ENCODE assay signal across 8 mouse cellular contexts in genomic region chr15:83042655-83043361, GRCm38 (mm10). TPM values are rescaled to one million over a fixed set of nuclear protein-coding genes. Genes with fewer than 3 reads are reported as not detected.
DNase-seq lines count a peak whose midpoint lies in the region; ATAC-seq lines count a peak whose summit lies in the region.

No protein-coding gene starts in this region.

- no peak for ATAC-seq in neural tube, embryonic 11.5 days (ENCODE audit: insufficient read depth, low FRiP score, low TSS enrichment)
- ATAC-seq in embryonic facial prominence, embryonic 13.5 days (ENCODE audit: insufficient number of reproducible peaks, insufficient read depth, low FRiP score, low TSS enrichment, low read depth): no peak

- H3K27ac ChIP-seq in neural tube, embryonic 11.5 days (ENCODE audit: low read depth, low read length): no peak overlapping the region
- H3K27ac ChIP-seq in embryonic facial prominence, embryonic 13.5 days: peak overlapping the region; percentile 30

- no peaks in the 10 kb centered on the region for H3K36me3 ChIP-seq in neural tube, embryonic 11.5 days (ENCODE audit: control insufficient read depth, insufficient read depth, low read length)
- no peaks in the 10 kb centered on the region for H3K36me3 ChIP-seq in embryonic facial prominence, embryonic 13.5 days

- H3K27me3 ChIP-seq in neural tube, embryonic 11.5 days (ENCODE audit: control insufficient read depth, insufficient read depth, low read length): 0 out of 2 replicates have a peak, but pooled peaks cover 2% of the 10 kb centered on the region
- H3K27me3 ChIP-seq in embryonic facial prominence, embryonic 13.5 days: no peaks in the 10 kb centered on the region

- peaks cover 6% of the 10 kb centered on the region for H3K4me1 ChIP-seq in neural tube, embryonic 11.5 days (ENCODE audit: control insufficient read depth, insufficient read depth, low read length)
- H3K4me1 ChIP-seq in embryonic facial prominence, embryonic 13.5 days: peaks cover 59% of the 10 kb centered on the region

- H3K9me3 ChIP-seq in neural tube, embryonic 11.5 days (ENCODE audit: control insufficient read depth, low read length): no peaks in the 10 kb centered on the region
- H3K9me3 ChIP-seq in embryonic facial prominence, embryonic 13.5 days: no peaks in the 10 kb centered on the region

- WGBS in neural tube, embryonic 11.5 days: 10% methylated on average over 6 of the region's 6 CpGs
- WGBS in embryonic facial prominence, embryonic 13.5 days: 3% methylated on average over 6 of the region's 6 CpGs

- no peak overlapping the region for H3K9ac ChIP-seq in neural tube, embryonic 11.5 days (ENCODE audit: low read length)
- H3K9ac ChIP-seq in embryonic facial prominence, embryonic 13.5 days: 0 out of 2 replicates have a peak overlapping the region, but pooled peaks have one; percentile 17

- peak; percentile 48 for DNase-seq in neural tube, embryonic 11.5 days (ENCODE audit: low spot score)
- no peak for DNase-seq in neural tube, embryonic 10.5 days (ENCODE audit: extremely low spot score, low spot score)
- peak; percentile 60 to 70 for DNase-seq in layer of hippocampus, postnatal 14 days (ENCODE audit: low spot score in 2 of 2)
- peak; percentile 55 for DNase-seq in telencephalon, adult 2 months (ENCODE audit: low read depth, low spot score)
- DNase-seq in urinary bladder, adult 18-20 months (ENCODE audit: low spot score in 2 of 2): no peak
- DNase-seq in spleen, adult 18-20 months: no peak
- no peak for DNase-seq in spleen, postnatal 14 days (ENCODE audit: low spot score in 2 of 2)

- no peak overlapping the region for H3K4me3 ChIP-seq in neural tube, embryonic 11.5 days (ENCODE audit: low read depth, low read length)
- H3K4me3 ChIP-seq in embryonic facial prominence, embryonic 13.5 days: peak overlapping the region; percentile 5; the same call in 1 of the 2 replicates

- no peak overlapping the region for H3K4me2 ChIP-seq in neural tube, embryonic 11.5 days (ENCODE audit: low read depth)
- H3K4me2 ChIP-seq in embryonic facial prominence, embryonic 13.5 days: peak overlapping the region; percentile 43

RNA-seq across cellular contexts. Expression of gene Nfam1, which starts 9.7 kb away (rescaled TPM):
- polyA plus RNA-seq in neural tube, embryonic 11.5 days (2014; fragmentation: Nextera tagmentation; extraction: Ambion mirVana): 3.0 and 3.7 TPM in 2 replicates
- 3.6 and 3.7 TPM in 2 replicates for polyA plus RNA-seq in embryonic facial prominence, embryonic 13.5 days (2015; fragmentation: Nextera tagmentation; extraction: Ambion mirVana)
- total RNA-seq in layer of hippocampus, postnatal 14 days (2021): 1 to 10 TPM; 2.3 to 2.4 TPM

RNA-seq across cellular contexts. Expression of gene Serhl, which starts 46.5 kb away (rescaled TPM):
- 40.3 and 45.1 TPM in 2 replicates for polyA plus RNA-seq in neural tube, embryonic 11.5 days (2014; fragmentation: Nextera tagmentation; extraction: Ambion mirVana)
- 60.9 and 68.9 TPM in 2 replicates for polyA plus RNA-seq in embryonic facial prominence, embryonic 13.5 days (2015; fragmentation: Nextera tagmentation; extraction: Ambion mirVana)
- 10 to 100 TPM in 1 of 2 experiments, 1 to 10 TPM in 1; 9.0 to 15.0 TPM for total RNA-seq in layer of hippocampus, postnatal 14 days (2021)

RNA-seq across cellular contexts. Expression of gene Tcf20, which starts 55.1 kb away (rescaled TPM):
- 12.4 TPM in 2 replicates for polyA plus RNA-seq in neural tube, embryonic 11.5 days (2014; fragmentation: Nextera tagmentation; extraction: Ambion mirVana)
- polyA plus RNA-seq in embryonic facial prominence, embryonic 13.5 days (2015; fragmentation: Nextera tagmentation; extraction: Ambion mirVana): 15.2 and 15.8 TPM in 2 replicates
- 100 to 1,000 TPM; 155 to 157 TPM for total RNA-seq in layer of hippocampus, postnatal 14 days (2021)

Comparison
In these comparisons a context has a peak if more than half of its experiments do, and no peak if none do; other contexts are left out.
1. DNase-seq: peak in neural tube, embryonic 11.5 days (single experiment), layer of hippocampus, postnatal 14 days (2 of 2) and telencephalon, adult 2 months (single experiment); none in neural tube, embryonic 10.5 days (single experiment), urinary bladder, adult 18-20 months (0 of 2), spleen, adult 18-20 months (0 of 2) and spleen, postnatal 14 days (0 of 2).